Mouse (Mus musculus) ES-E14 (cell line): ENCODE data around the gene Pla2g5. TPM values are rescaled to one million over a fixed set of nuclear protein-coding genes. Genes with fewer than 3 reads are reported as not detected.

Experiments used
- DNase-seq: peaks from one replicate; pipeline ENCODE4 v3.0.0-alpha.2; 2013; ENCODE audit warnings: low read depth, low spot score
- H3K27ac ChIP-seq: 2 replicates; pipeline ENCODE4 v1.5.1; 2012; ENCODE audit warnings: low read depth, mild to moderate bottlenecking, low read length, moderate library complexity, mixed read lengths; ENCODE audit not compliant: poor library complexity, insufficient read depth, severe bottlenecking
- H3K36me3 ChIP-seq: 2 replicates; pipeline ENCODE4 v1.6.1; 2012; ENCODE audit warnings: mild to moderate bottlenecking, low read length, moderate library complexity, mixed read lengths; ENCODE audit not compliant: control insufficient read depth, poor library complexity, insufficient read depth, severe bottlenecking
- H3K4me1 ChIP-seq, 2 experiments: fragments of 150-350 bp in 1 of 2; sonication (generic) in 1 of 2; 2 replicates each; pipeline ENCODE4 v1.6.1; 2012; ENCODE audit warnings: low read length in 2 of 2, mild to moderate bottlenecking in 1 of 2, mixed read lengths in 1 of 2; ENCODE audit not compliant: control insufficient read depth in 2 of 2, insufficient read depth in 2 of 2, poor library complexity in 1 of 2
- H3K4me3 ChIP-seq, 2 experiments: fragments of 150-350 bp in 1 of 2; sonication (generic) in 1 of 2; 2 replicates each; pipeline ENCODE4 v1.5.1; 2012; ENCODE audit warnings: low read length in 2 of 2, low read depth in 1 of 2, mild to moderate bottlenecking in 1 of 2, mixed read lengths in 1 of 2; ENCODE audit not compliant: insufficient read depth in 1 of 2, poor library complexity in 1 of 2, severe bottlenecking in 1 of 2
- H3K9ac ChIP-seq: 2 replicates; pipeline ENCODE4 v1.6.1; 2012; ENCODE audit warnings: low read depth, mild to moderate bottlenecking, low read length, mixed read lengths; ENCODE audit not compliant: poor library complexity, insufficient read depth, severe bottlenecking
- H3K9me3 ChIP-seq: fragments of 150-350 bp; sonication (generic); 2 replicates; pipeline ENCODE4 v1.6.1; 2012; ENCODE audit warnings: low read depth, mild to moderate bottlenecking, low read length; ENCODE audit not compliant: control insufficient read depth, insufficient read depth
- CHD2 ChIP-seq: IDR thresholded peaks from 2 replicates; pipeline ENCODE4 v1.6.1; 2014; ENCODE audit warnings: mild to moderate bottlenecking, low read depth, low read length, inconsistent platforms
- HCFC1 ChIP-seq: IDR thresholded peaks from 2 replicates; pipeline ENCODE4 v1.6.1; 2012; ENCODE audit warnings: low read length, inconsistent platforms, borderline replicate concordance; ENCODE audit not compliant: insufficient read depth
- MAFK ChIP-seq: IDR thresholded peaks from 2 replicates; pipeline ENCODE4 v1.6.1; 2014; ENCODE audit warnings: mild to moderate bottlenecking, low read depth, low read length, inconsistent platforms; ENCODE audit not compliant: insufficient read depth
- ZC3H11A ChIP-seq: IDR thresholded peaks from 2 replicates; pipeline ENCODE4 v1.6.1; 2012; ENCODE audit warnings: low read depth, mild to moderate bottlenecking, inconsistent platforms, low read length, borderline replicate concordance
- ZNF384 ChIP-seq: IDR thresholded peaks from 2 replicates; pipeline ENCODE4 v1.6.1; 2012; ENCODE audit warnings: low read depth, low read length, inconsistent platforms
- in situ Hi-C, 2 experiments: fragments of 600-800 bp; cut with MboI; formaldehyde crosslinking; loops; one replicate each; pipeline ENCODE4 v1.15.1; 2025; ENCODE audit warnings: low sequenced_read_pairs in 2 of 2, inconsistent platforms in 1 of 2; ENCODE audit not compliant: unreplicated experiment in 2 of 2
- total RNA-seq: library from RNA; depleted of rRNA; stranded (reverse); fragments of 300-350 nt; gene quantifications from 2 replicates; pipeline ENCODE4 v1.2.3, GENCODE M21; 2012

The Pla2g5 gene
- total RNA-seq, 1 experiment, result 3.7 TPM

- Histone ChIP-seq H3K4me3 (no peak overlapping the region), H3K36me3 (no peaks in the 10 kb centered on the region), H3K4me1 (peaks cover 0 to 18% of the 10 kb centered on the region in 2 experiments; a peak in 2 of 4 replicates), H3K9me3 (no peaks in the 10 kb centered on the region), H3K9ac (no peak overlapping the region), H3K27ac (no peak overlapping the region)
- DNase-seq, result no peak
- in situ Hi-C loops, result loop anchor here in 1 of 2 experiments (10.0 kb wide), 2 partner anchors 114 to 414 kb away; no protein-coding TSS in a partner anchor
- TF ChIP-seq HCFC1 (no peak), ZC3H11A (no peak), MAFK (no peak), ZNF384 (no peak), CHD2 (no peak)
These were observed 4.8 kb downstream of the Pla2g5 start for GRCm38 (mm10) chr4:138858446-138858845.

- H3K4me1 ChIP-seq, result peaks cover 0 to 15% of the 10 kb centered on the region in 2 experiments; a peak in 2 of 4 replicates
- TF ChIP-seq ZC3H11A, result no peak
- TF ChIP-seq ZNF384, result no peak
- no peak for TF ChIP-seq HCFC1
- no peak for TF ChIP-seq MAFK
- TF ChIP-seq CHD2, result no peak
- in situ Hi-C loops, result loop anchor here in 1 of 2 experiments (10.0 kb wide), 2 partner anchors 113 to 413 kb away; no protein-coding TSS in a partner anchor
- no peak overlapping the region for H3K9ac ChIP-seq
- no peak overlapping the region for H3K27ac ChIP-seq
- H3K36me3 ChIP-seq, result no peaks in the 10 kb centered on the region
- H3K9me3 ChIP-seq, result no peaks in the 10 kb centered on the region
- no peak overlapping the region for H3K4me3 ChIP-seq
- DNase-seq, result no peak
These were observed 5.7 kb downstream of the Pla2g5 start for GRCm38 (mm10) chr4:138857576-138857975.

GRCm38 (mm10) chr4:138856491-138856890 lies 6.8 kb downstream of the Pla2g5 start:
- peak; percentile 94 for DNase-seq
- Histone ChIP-seq H3K4me3 (no peak overlapping the region), H3K36me3 (no peaks in the 10 kb centered on the region), H3K9ac (no peak overlapping the region), H3K4me1 (peaks cover 0 to 10% of the 10 kb centered on the region in 2 experiments; a peak in 2 of 4 replicates), H3K9me3 (no peaks in the 10 kb centered on the region), H3K27ac (no peak overlapping the region)
- in situ Hi-C loops, result loop anchor here in 1 of 2 experiments (10.0 kb wide), 2 partner anchors 112 to 412 kb away; no protein-coding TSS in a partner anchor
- TF ChIP-seq ZNF384 (peak; percentile 68; the same call in 1 of the 2 replicates), ZC3H11A (no peak; the same call in 1 of the 2 replicates), HCFC1 (peak; percentile 64; the same call in 1 of the 2 replicates)

- Histone ChIP-seq H3K36me3 (no peaks in the 10 kb centered on the region), H3K4me3 (no peak overlapping the region), H3K27ac (no peak overlapping the region), H3K9me3 (no peaks in the 10 kb centered on the region), H3K4me1 (peaks cover 0 to 7% of the 10 kb centered on the region in 2 experiments; a peak in 2 of 4 replicates), H3K9ac (no peak overlapping the region)
- TF ChIP-seq ZNF384 (no peak), CHD2 (no peak), MAFK (no peak), ZC3H11A (no peak), HCFC1 (no peak)
- in situ Hi-C loops, result loop anchor here in 1 of 2 experiments (10.0 kb wide), 2 partner anchors 110 to 410 kb away; no protein-coding TSS in a partner anchor
- no peak for DNase-seq
These were observed 8.1 kb downstream of the Pla2g5 start for GRCm38 (mm10) chr4:138855092-138855632.

GRCm38 (mm10) chr4:138852961-138853360 lies 10.3 kb downstream of the Pla2g5 start:
- Histone ChIP-seq H3K4me1 (no peaks in the 10 kb centered on the region), H3K9me3 (no peaks in the 10 kb centered on the region), H3K4me3 (no peak overlapping the region), H3K36me3 (no peaks in the 10 kb centered on the region), H3K9ac (no peak overlapping the region), H3K27ac (no peak overlapping the region)
- TF ChIP-seq MAFK (no peak), CHD2 (no peak), HCFC1 (no peak), ZC3H11A (no peak), ZNF384 (no peak)
- DNase-seq, result no peak
- in situ Hi-C loops, result loop anchor here in 1 of 2 experiments (10.0 kb wide), 2 partner anchors 108 to 408 kb away; no protein-coding TSS in a partner anchor
